26 mouse cellular contexts compared by ENCODE assay signal in genomic region chr2:28063711-28064338, GRCm38 (mm10). TPM values are rescaled to one million over a fixed set of nuclear protein-coding genes. Genes with fewer than 3 reads are reported as not detected.
DNase-seq lines count a peak whose midpoint lies in the region; ATAC-seq and TF ChIP-seq lines count a peak whose summit lies in the region.
"Had no signal": no experiment of that assay in that cellular context is flagged by ENCODE, and none has a peak within 500 bp of the region (broad histone marks: within the 10 kb centered on the region; RNA-seq: fewer than 3 reads in every experiment).

No protein-coding gene starts in this region.

- ATAC-seq in forebrain, embryonic 16.5 days, result no peak
- ATAC-seq in midbrain, embryonic 11.5 days (ENCODE audit: low FRiP score), result no peak
- peak; percentile 72 for ATAC-seq in liver, embryonic 14.5 days (ENCODE audit: insufficient read depth)
- ATAC-seq: activated CD4-positive, CD25-positive, alpha-beta regulatory T cell, adult 4 months; forebrain, embryonic 13.5 days; midbrain, embryonic 13.5 days had no signal

- no peak overlapping the region for H3K4me2 ChIP-seq in forebrain, embryonic 16.5 days (ENCODE audit: low read length)
- no peak overlapping the region for H3K4me2 ChIP-seq in midbrain, embryonic 11.5 days
- peak overlapping the region; percentile 60 for H3K4me2 ChIP-seq in liver, embryonic 14.5 days (ENCODE audit: low read depth)
- H3K4me2 ChIP-seq: embryonic facial prominence, embryonic 15.5 days; forebrain, embryonic 13.5 days; midbrain, embryonic 13.5 days; neural tube, embryonic 12.5 days had no signal

- H3K27ac ChIP-seq in forebrain, embryonic 10.5 days, result peak overlapping the region; percentile 63
- H3K27ac ChIP-seq in forebrain, embryonic 16.5 days (ENCODE audit: low read length), result no peak overlapping the region
- 0 out of 2 replicates have a peak overlapping the region, but pooled peaks have one; percentile 55 for H3K27ac ChIP-seq in midbrain, embryonic 10.5 days (replicated peaks)
- no peak overlapping the region; the same call in 1 of the 2 replicates for H3K27ac ChIP-seq in midbrain, embryonic 11.5 days (ENCODE audit: low read depth, low read length)
- H3K27ac ChIP-seq in liver, embryonic 14.5 days, result peak overlapping the region; percentile 98
- no peak overlapping the region for H3K27ac ChIP-seq in gastrocnemius, adult 2 months
- H3K27ac ChIP-seq: embryonic facial prominence, embryonic 15.5 days; forebrain, embryonic 13.5 days; kidney, postnatal 0 days; left cerebral cortex, adult 2 months; midbrain, embryonic 13.5 days; neural tube, embryonic 12.5 days had no signal

- H3K4me3 ChIP-seq in forebrain, embryonic 10.5 days, result no peak overlapping the region
- no peak overlapping the region for H3K4me3 ChIP-seq in forebrain, embryonic 16.5 days (replicated peaks; ENCODE audit: low read length)
- no peak overlapping the region for H3K4me3 ChIP-seq in midbrain, embryonic 10.5 days
- no peak overlapping the region for H3K4me3 ChIP-seq in midbrain, embryonic 11.5 days (ENCODE audit: low read depth, low read length)
- H3K4me3 ChIP-seq in liver, embryonic 14.5 days (ENCODE audit: insufficient read depth in 1 of 2, low read depth in 2 of 2, low read length in 2 of 2), result no peak overlapping the region
- no peak overlapping the region for H3K4me3 ChIP-seq in gastrocnemius, adult 2 months
- H3K4me3 ChIP-seq: embryonic facial prominence, embryonic 15.5 days; forebrain, embryonic 13.5 days; left cerebral cortex, adult 2 months; limb, embryonic 10.5 days; midbrain, embryonic 13.5 days; neural tube, embryonic 12.5 days had no signal

- DNase-seq in forebrain, embryonic 10.5 days (ENCODE audit: extremely low spot score, low spot score), result no peak
- DNase-seq in midbrain, embryonic 10.5 days (ENCODE audit: low spot score), result no peak
- no peak for DNase-seq in midbrain, embryonic 11.5 days (ENCODE audit: low spot score, missing footprints)
- DNase-seq in liver, embryonic 14.5 days (ENCODE audit: low read depth in 3 of 3, low spot score in 3 of 3), result peak; percentile 53 to 55 (median 54)
- DNase-seq in lung, postnatal 25 days (ENCODE audit: low spot score), result no peak
- no peak for DNase-seq in gastrocnemius, adult 2 months
- DNase-seq in ovary, postnatal 14 days (ENCODE audit: low spot score), result no peak
- DNase-seq: adrenal gland, postnatal 14 days; cerebellum, adult 11-12 months; cerebellum, postnatal 14 days; gastrocnemius, postnatal 36 days; kidney, adult 11 months; lung, adult 18-20 months; lung, postnatal 36 days; thymus, postnatal 14 days had no signal

- H3K27me3 ChIP-seq in forebrain, embryonic 10.5 days (ENCODE audit: poor library complexity, severe bottlenecking), result no peaks in the 10 kb centered on the region
- H3K27me3 ChIP-seq in forebrain, embryonic 16.5 days (replicated peaks; ENCODE audit: control insufficient read depth, insufficient read depth, low read length), result no peaks in the 10 kb centered on the region
- H3K27me3 ChIP-seq in midbrain, embryonic 10.5 days (ENCODE audit: low read depth, poor library complexity, severe bottlenecking), result no peaks in the 10 kb centered on the region
- H3K27me3 ChIP-seq in midbrain, embryonic 11.5 days (ENCODE audit: control insufficient read depth, insufficient read depth, low read length), result no peaks in the 10 kb centered on the region
- no peaks in the 10 kb centered on the region for H3K27me3 ChIP-seq in liver, embryonic 14.5 days (ENCODE audit: control insufficient read depth, insufficient read depth, low read length)
- H3K27me3 ChIP-seq: forebrain, embryonic 13.5 days; midbrain, embryonic 13.5 days; neural tube, embryonic 12.5 days had no signal

- H3K9me3 ChIP-seq in forebrain, embryonic 10.5 days, result no peaks in the 10 kb centered on the region
- no peaks in the 10 kb centered on the region for H3K9me3 ChIP-seq in forebrain, embryonic 16.5 days (ENCODE audit: control insufficient read depth, low read length)
- no peaks in the 10 kb centered on the region for H3K9me3 ChIP-seq in midbrain, embryonic 10.5 days (replicated peaks)
- H3K9me3 ChIP-seq in midbrain, embryonic 11.5 days (ENCODE audit: control insufficient read depth, low read length), result no peaks in the 10 kb centered on the region
- no peaks in the 10 kb centered on the region for H3K9me3 ChIP-seq in liver, embryonic 14.5 days (ENCODE audit: control insufficient read depth, low read length)
- H3K9me3 ChIP-seq: embryonic facial prominence, embryonic 15.5 days; forebrain, embryonic 13.5 days; limb, embryonic 10.5 days; midbrain, embryonic 13.5 days; neural tube, embryonic 12.5 days had no signal

- H3K9ac ChIP-seq in forebrain, embryonic 16.5 days (replicated peaks; ENCODE audit: low read depth, low read length), result no peak overlapping the region
- no peak overlapping the region for H3K9ac ChIP-seq in midbrain, embryonic 11.5 days (ENCODE audit: low read length)
- H3K9ac ChIP-seq in liver, embryonic 14.5 days (replicated peaks), result peak overlapping the region; percentile 72
- H3K9ac ChIP-seq: embryonic facial prominence, embryonic 15.5 days; forebrain, embryonic 13.5 days; midbrain, embryonic 13.5 days; neural tube, embryonic 12.5 days had no signal

- intact Hi-C loops in gastrocnemius, adult 2 months (cut with DNase I), result no loop called here

- H3K4me1 ChIP-seq in forebrain, embryonic 10.5 days, result 0 out of 2 replicates have a peak, but pooled peaks cover 3% of the 10 kb centered on the region
- peaks cover 17% of the 10 kb centered on the region for H3K4me1 ChIP-seq in forebrain, embryonic 16.5 days (replicated peaks; ENCODE audit: control insufficient read depth, insufficient read depth, low read length)
- peaks cover 8% of the 10 kb centered on the region; the same call in 1 of the 2 replicates for H3K4me1 ChIP-seq in midbrain, embryonic 10.5 days
- no peaks in the 10 kb centered on the region for H3K4me1 ChIP-seq in midbrain, embryonic 11.5 days (ENCODE audit: control insufficient read depth, insufficient read depth, low read length)
- H3K4me1 ChIP-seq in liver, embryonic 14.5 days (replicated peaks; ENCODE audit: control insufficient read depth in 2 of 2, insufficient read depth in 2 of 2, low read length in 1 of 2), result peaks cover 64 to 68% of the 10 kb centered on the region in 2 experiments
- H3K4me1 ChIP-seq: embryonic facial prominence, embryonic 15.5 days had no signal

- H3K36me3 ChIP-seq in forebrain, embryonic 10.5 days (replicated peaks), result no peaks in the 10 kb centered on the region
- H3K36me3 ChIP-seq in forebrain, embryonic 16.5 days (ENCODE audit: control insufficient read depth, insufficient read depth), result no peaks in the 10 kb centered on the region
- H3K36me3 ChIP-seq in midbrain, embryonic 10.5 days, result no peaks in the 10 kb centered on the region
- no peaks in the 10 kb centered on the region for H3K36me3 ChIP-seq in midbrain, embryonic 11.5 days (ENCODE audit: control insufficient read depth, insufficient read depth, low read length)
- no peaks in the 10 kb centered on the region for H3K36me3 ChIP-seq in liver, embryonic 14.5 days (replicated peaks; ENCODE audit: control insufficient read depth, insufficient read depth, low read depth)
- H3K36me3 ChIP-seq: embryonic facial prominence, embryonic 15.5 days; limb, embryonic 10.5 days; midbrain, embryonic 13.5 days; neural tube, embryonic 12.5 days had no signal

- WGBS in forebrain, embryonic 10.5 days, result 92% methylated on average over 4 of the region's 4 CpGs
- 95% methylated on average over 4 of the region's 4 CpGs for WGBS in forebrain, embryonic 16.5 days
- WGBS in midbrain, embryonic 10.5 days, result 88% methylated on average over 4 of the region's 4 CpGs
- 94% methylated on average over 4 of the region's 4 CpGs for WGBS in midbrain, embryonic 11.5 days
- 24% methylated on average over 4 of the region's 4 CpGs for WGBS in liver, embryonic 14.5 days (ENCODE audit: insufficient replicate concordance)

- no peak for TF ChIP-seq CTCF in liver, embryonic 14.5 days (IDR thresholded peaks at IDR 0.05; ENCODE audit: low read depth)
- TF ChIP-seq CTCF in gastrocnemius, adult 2 months (IDR thresholded peaks at IDR 0.05), result no peak

- TF ChIP-seq EP300 in liver, embryonic 14.5 days (IDR thresholded peaks at IDR 0.05; ENCODE audit: low read depth), result no peak

RNA-seq across cellular contexts. Expression of gene Fcnb, which starts 20.9 kb away (rescaled TPM):
- polyA plus RNA-seq in forebrain, embryonic 10.5 days (2016; fragmentation: Nextera tagmentation; extraction: Ambion mirVana), result not detected in 2 replicates
- not detected in 2 replicates for polyA plus RNA-seq in forebrain, embryonic 16.5 days (2015; fragmentation: Nextera tagmentation; extraction: Ambion mirVana)
- polyA plus RNA-seq in midbrain, embryonic 10.5 days (2016; fragmentation: Nextera tagmentation; extraction: Ambion mirVana), result not detected in 2 replicates
- polyA plus RNA-seq in midbrain, embryonic 11.5 days (2014; fragmentation: Nextera tagmentation; extraction: Ambion mirVana), result 0.15 and 0.32 TPM in 2 replicates
- 12.0 and 14.6 TPM in 2 replicates for polyA plus RNA-seq in liver, embryonic 14.5 days (2012; rRNA removed)
- 28.4 and 29.9 TPM in 2 replicates for polyA plus RNA-seq in liver, embryonic 14.5 days (2014; fragmentation: Nextera tagmentation; extraction: Ambion mirVana)
- total RNA-seq in gastrocnemius, adult 2 months (2021), result not detected
- total RNA-seq: gastrocnemius, postnatal 36 days; layer of hippocampus, adult 18-20 months; left cerebral cortex, adult 2 months had no signal
- polyA plus RNA-seq: activated CD4-positive, CD25-positive, alpha-beta regulatory T cell, adult 4 months; forebrain, embryonic 13.5 days; kidney, postnatal 0 days; midbrain, embryonic 13.5 days; testis, adult 2 months had no signal

Comparison
In these comparisons a context has a peak if more than half of its experiments do, and no peak if none do; other contexts are left out.
1. H3K27ac ChIP-seq: peak in forebrain, embryonic 10.5 days (single experiment), midbrain, embryonic 10.5 days (single experiment) and liver, embryonic 14.5 days (single experiment); none in forebrain, embryonic 16.5 days (single experiment), midbrain, embryonic 11.5 days (single experiment) and gastrocnemius, adult 2 months (single experiment).
2. DNase-seq: peak in liver, embryonic 14.5 days (3 of 3); none in forebrain, embryonic 10.5 days (single experiment), midbrain, embryonic 10.5 days (single experiment), midbrain, embryonic 11.5 days (single experiment), lung, postnatal 25 days (single experiment), gastrocnemius, adult 2 months (single experiment) and ovary, postnatal 14 days (single experiment).